In the genomic region with DNA sequence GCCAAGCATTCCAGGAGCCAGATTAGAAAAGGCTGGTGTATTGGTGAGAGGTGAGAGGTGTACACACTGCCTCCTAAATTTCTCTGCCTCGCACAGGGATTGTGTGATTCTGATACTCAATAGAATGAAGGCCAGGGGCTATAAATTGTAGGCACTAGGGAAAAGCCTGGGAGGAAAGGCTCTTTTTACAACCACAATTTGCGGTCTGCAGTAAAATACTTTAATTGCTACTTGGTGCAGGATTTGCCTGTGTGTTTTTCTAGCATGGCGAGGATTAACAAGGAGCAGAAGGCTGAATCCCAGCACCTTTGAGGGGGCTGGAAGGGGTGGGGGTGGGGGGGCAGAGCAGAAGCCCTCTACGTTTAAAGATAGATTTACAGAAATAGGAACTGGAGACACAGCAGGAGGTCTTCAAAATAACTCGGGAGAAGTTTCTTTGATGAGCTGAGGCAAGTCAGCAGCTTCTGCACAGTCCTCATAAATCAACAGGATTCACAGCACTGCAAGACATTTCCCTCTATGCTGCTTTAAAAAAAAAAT, we compare ENCODE assay signal across 20 mouse cellular contexts. TPM values are rescaled to one million over a fixed set of nuclear protein-coding genes. Genes with fewer than 3 reads are reported as not detected.
DNase-seq lines count a peak whose midpoint lies in the region; ATAC-seq lines count a peak whose summit lies in the region.
"Had no signal": no experiment of that assay in that cellular context is flagged by ENCODE, and none has a peak within 500 bp of the region (broad histone marks: within the 10 kb centered on the region; RNA-seq: fewer than 3 reads in every experiment).

No protein-coding gene starts in this region.

- H3K9me3 ChIP-seq in hindbrain, embryonic 13.5 days: no peaks in the 10 kb centered on the region
- no peaks in the 10 kb centered on the region for H3K9me3 ChIP-seq in hindbrain, embryonic 10.5 days
- H3K9me3 ChIP-seq in midbrain, embryonic 16.5 days (replicated peaks; ENCODE audit: control insufficient read depth, low read length, poor library complexity, severe bottlenecking): no peaks in the 10 kb centered on the region
- no peaks in the 10 kb centered on the region for H3K9me3 ChIP-seq in midbrain, embryonic 11.5 days (ENCODE audit: control insufficient read depth, low read length)
- H3K9me3 ChIP-seq in limb, embryonic 13.5 days: no peaks in the 10 kb centered on the region
- H3K9me3 ChIP-seq: forebrain, embryonic 15.5 days; G1E had no signal

- H3K4me1 ChIP-seq in hindbrain, embryonic 13.5 days (replicated peaks): 0 out of 2 replicates have a peak, but pooled peaks cover 5% of the 10 kb centered on the region
- H3K4me1 ChIP-seq in hindbrain, embryonic 10.5 days (replicated peaks): no peaks in the 10 kb centered on the region
- H3K4me1 ChIP-seq in midbrain, embryonic 16.5 days (ENCODE audit: control insufficient read depth, insufficient read depth, low read length): 0 out of 2 replicates have a peak, but pooled peaks cover 5% of the 10 kb centered on the region
- H3K4me1 ChIP-seq in midbrain, embryonic 11.5 days (ENCODE audit: control insufficient read depth, insufficient read depth, low read length): no peaks in the 10 kb centered on the region
- H3K4me1 ChIP-seq in limb, embryonic 13.5 days: peaks cover 24% of the 10 kb centered on the region
- H3K4me1 ChIP-seq: forebrain, embryonic 15.5 days had no signal

- no peak for ATAC-seq in hindbrain, embryonic 13.5 days (ENCODE audit: low FRiP score)
- no peak for ATAC-seq in midbrain, embryonic 16.5 days
- ATAC-seq in midbrain, embryonic 11.5 days (ENCODE audit: low FRiP score): no peak
- ATAC-seq in limb, embryonic 13.5 days (ENCODE audit: low FRiP score, low read depth): peak; percentile 81
- ATAC-seq: forebrain, embryonic 15.5 days; liver, postnatal 0 days had no signal

- H3K9ac ChIP-seq in hindbrain, embryonic 13.5 days: no peak overlapping the region
- no peak overlapping the region for H3K9ac ChIP-seq in midbrain, embryonic 16.5 days (ENCODE audit: low read depth, low read length)
- no peak overlapping the region for H3K9ac ChIP-seq in midbrain, embryonic 11.5 days (ENCODE audit: low read length)
- no peak overlapping the region for H3K9ac ChIP-seq in limb, embryonic 13.5 days
- H3K9ac ChIP-seq: forebrain, embryonic 15.5 days; liver, postnatal 0 days had no signal

- no peaks in the 10 kb centered on the region for H3K27me3 ChIP-seq in hindbrain, embryonic 13.5 days
- no peaks in the 10 kb centered on the region for H3K27me3 ChIP-seq in hindbrain, embryonic 10.5 days (ENCODE audit: insufficient read depth, poor library complexity, severe bottlenecking)
- H3K27me3 ChIP-seq in midbrain, embryonic 16.5 days (ENCODE audit: control insufficient read depth, insufficient read depth, low read depth, low read length): no peaks in the 10 kb centered on the region
- no peaks in the 10 kb centered on the region for H3K27me3 ChIP-seq in midbrain, embryonic 11.5 days (ENCODE audit: control insufficient read depth, insufficient read depth, low read length)
- H3K27me3 ChIP-seq in limb, embryonic 13.5 days: peaks cover 7% of the 10 kb centered on the region; the same call in 1 of the 2 replicates
- H3K27me3 ChIP-seq: forebrain, embryonic 15.5 days had no signal

- H3K4me2 ChIP-seq in hindbrain, embryonic 13.5 days: no peak overlapping the region
- H3K4me2 ChIP-seq in midbrain, embryonic 16.5 days (ENCODE audit: low read length): no peak overlapping the region
- H3K4me2 ChIP-seq in midbrain, embryonic 11.5 days: no peak overlapping the region
- peak overlapping the region; percentile 42 for H3K4me2 ChIP-seq in limb, embryonic 13.5 days (replicated peaks)
- H3K4me2 ChIP-seq: forebrain, embryonic 15.5 days had no signal

- no peak overlapping the region for H3K4me3 ChIP-seq in hindbrain, embryonic 13.5 days
- H3K4me3 ChIP-seq in hindbrain, embryonic 10.5 days: no peak overlapping the region
- H3K4me3 ChIP-seq in midbrain, embryonic 16.5 days (ENCODE audit: low read depth, low read length): no peak overlapping the region
- no peak overlapping the region for H3K4me3 ChIP-seq in midbrain, embryonic 11.5 days (ENCODE audit: low read depth, low read length)
- H3K4me3 ChIP-seq in limb, embryonic 13.5 days: no peak overlapping the region
- H3K4me3 ChIP-seq: forebrain, embryonic 15.5 days had no signal

- peak overlapping the region; percentile 32; the same call in 1 of the 2 replicates for H3K27ac ChIP-seq in hindbrain, embryonic 13.5 days
- H3K27ac ChIP-seq in hindbrain, embryonic 10.5 days: no peak overlapping the region
- H3K27ac ChIP-seq in midbrain, embryonic 16.5 days (ENCODE audit: low read length): 0 out of 2 replicates have a peak overlapping the region, but pooled peaks have one; percentile 1
- no peak overlapping the region for H3K27ac ChIP-seq in midbrain, embryonic 11.5 days (ENCODE audit: low read depth, low read length)
- H3K27ac ChIP-seq in limb, embryonic 13.5 days: no peak overlapping the region
- H3K27ac ChIP-seq: forebrain, embryonic 15.5 days had no signal

- no peaks in the 10 kb centered on the region for H3K36me3 ChIP-seq in hindbrain, embryonic 13.5 days
- no peaks in the 10 kb centered on the region for H3K36me3 ChIP-seq in hindbrain, embryonic 10.5 days
- H3K36me3 ChIP-seq in midbrain, embryonic 16.5 days (ENCODE audit: control insufficient read depth, insufficient read depth, low read length): no peaks in the 10 kb centered on the region
- H3K36me3 ChIP-seq in midbrain, embryonic 11.5 days (ENCODE audit: control insufficient read depth, insufficient read depth, low read length): no peaks in the 10 kb centered on the region
- H3K36me3 ChIP-seq in limb, embryonic 13.5 days: no peaks in the 10 kb centered on the region
- H3K36me3 ChIP-seq: forebrain, embryonic 15.5 days; G1E had no signal

- DNase-seq in hindbrain, embryonic 10.5 days (ENCODE audit: low spot score): no peak
- no peak for DNase-seq in midbrain, embryonic 11.5 days (ENCODE audit: low spot score, missing footprints)
- DNase-seq in gastrocnemius, postnatal 4 days (ENCODE audit: low spot score in 2 of 2): no peak
- no peak for DNase-seq in urinary bladder, postnatal 10 days (ENCODE audit: low spot score)
- no peak for DNase-seq in urinary bladder, postnatal 25 days (ENCODE audit: low spot score)
- DNase-seq: B cell, adult 2 months; heart, postnatal 14 days; kidney, postnatal 10 days; liver, postnatal 0 days; right cerebral cortex, postnatal 25 days; thymus, postnatal 14 days had no signal

- 51% methylated on average over 5 of the region's 5 CpGs for WGBS in hindbrain, embryonic 13.5 days
- WGBS in hindbrain, embryonic 10.5 days: 45% methylated on average over 5 of the region's 5 CpGs
- 39% methylated on average over 5 of the region's 5 CpGs for whole genome bisulfite sequencing in midbrain, embryonic 16.5 days
- WGBS in midbrain, embryonic 11.5 days: 51% methylated on average over 5 of the region's 5 CpGs
- WGBS in limb, embryonic 13.5 days: 2% methylated on average over 5 of the region's 5 CpGs

RNA-seq across cellular contexts. Expression of a gene that starts 44.2 kb away (rescaled TPM):
- 70.4 and 72.1 TPM in 2 replicates for polyA plus RNA-seq in hindbrain, embryonic 13.5 days (2015; fragmentation: Nextera tagmentation; extraction: Ambion mirVana)
- polyA plus RNA-seq in hindbrain, embryonic 10.5 days (2016; fragmentation: Nextera tagmentation; extraction: Ambion mirVana): 85.0 and 96.5 TPM in 2 replicates
- polyA plus RNA-seq in midbrain, embryonic 16.5 days (2015; fragmentation: Nextera tagmentation; extraction: Ambion mirVana): 47.5 and 51.3 TPM in 2 replicates
- 149 and 152 TPM in 2 replicates for polyA plus RNA-seq in midbrain, embryonic 11.5 days (2014; fragmentation: Nextera tagmentation; extraction: Ambion mirVana)
- 97.3 and 103 TPM in 2 replicates for polyA plus RNA-seq in limb, embryonic 13.5 days (2015; fragmentation: Nextera tagmentation; extraction: Ambion mirVana)
- 10 to 100 TPM; 35.2 to 44.2 TPM for total RNA-seq in gastrocnemius, postnatal 4 days (2021)

RNA-seq across cellular contexts. Expression of a gene that starts 59.6 kb away (rescaled TPM):
- 1.9 and 2.7 TPM in 2 replicates for polyA plus RNA-seq in hindbrain, embryonic 13.5 days (2015; fragmentation: Nextera tagmentation; extraction: Ambion mirVana)
- 0.46 and 0.88 TPM in 2 replicates for polyA plus RNA-seq in hindbrain, embryonic 10.5 days (2016; fragmentation: Nextera tagmentation; extraction: Ambion mirVana)
- 0.98 and 1.8 TPM in 2 replicates for polyA plus RNA-seq in midbrain, embryonic 16.5 days (2015; fragmentation: Nextera tagmentation; extraction: Ambion mirVana)
- 1.5 and 1.9 TPM in 2 replicates for polyA plus RNA-seq in midbrain, embryonic 11.5 days (2014; fragmentation: Nextera tagmentation; extraction: Ambion mirVana)
- polyA plus RNA-seq in limb, embryonic 13.5 days (2015; fragmentation: Nextera tagmentation; extraction: Ambion mirVana): 15.4 and 15.7 TPM in 2 replicates
- not detected for total RNA-seq in gastrocnemius, postnatal 4 days (2021)
- total RNA-seq: G1E; heart, postnatal 14 days; left cerebral cortex, adult 8-10 months; megakaryocyte, adult 5-6 weeks; neutrophil, adult 5-6 weeks had no signal
- polyA plus RNA-seq: G1E; gonadal fat pad, adult 2 months; liver, postnatal 0 days had no signal

Comparison
In these comparisons a context has a peak if more than half of its experiments do, and no peak if none do; other contexts are left out.
1. H3K27ac ChIP-seq: peak in hindbrain, embryonic 13.5 days (single experiment) and midbrain, embryonic 16.5 days (single experiment); none in hindbrain, embryonic 10.5 days (single experiment), midbrain, embryonic 11.5 days (single experiment) and limb, embryonic 13.5 days (single experiment).